Mouse (Mus musculus) regulatory T cell (primary cell): ENCODE measurements around the gene Hist1h1b.

ENCODE experiments used
- in situ Hi-C: fragments of 300-600 bp; cut with MboI, MseI; formaldehyde crosslinking; loops from one replicate; pipeline ENCODE4 v1.15.1; 2025; ENCODE audit warnings: high pct_unique_total_duplicates

Gene Hist1h1b

GRCm38 (mm10) chr13:21734906-21735767 is 45.3 kb downstream of the Hist1h1b start, which contains the start of gene Hist1h4j:
Hist1h4j (plus strand) TSS chr13:21735064.
- in situ Hi-C loops: loop anchor here (5.0 kb wide), 1 partner anchor 57 kb away; no protein-coding TSS in a partner anchor

- in situ Hi-C loops: no loop called here
Observed at GRCm38 (mm10) chr13:21734010-21734905, 46.2 kb downstream of the Hist1h1b start.

GRCm38 (mm10) chr13:21733466-21733865 is 47.0 kb downstream of the Hist1h1b start:
- in situ Hi-C loops: no loop called here
